In genomic region chr7:80421576-80421975, GRCm38 (mm10) we compare ENCODE assay signal across 26 mouse cellular contexts.
"Had no signal": no experiment of that assay in that cellular context is flagged by ENCODE, and none has a peak within 500 bp of the region (broad histone marks: within the 10 kb centered on the region; RNA-seq: fewer than 3 reads in every experiment).

No protein-coding gene starts in this region.

- ATAC-seq: hindbrain, postnatal 0 days; inflammation-experienced regulatory T-cells, adult 6 months; intestine, embryonic 15.5 days; intestine, postnatal 0 days had no signal

- H3K4me3 ChIP-seq: heart, adult 2 months; heart, embryonic 13.5 days; heart, embryonic 15.5 days; hindbrain, embryonic 13.5 days; hindbrain, embryonic 15.5 days; intestine, embryonic 15.5 days; layer of hippocampus, adult 2 months; left cerebral cortex, adult 2 months; limb, embryonic 10.5 days; limb, embryonic 12.5 days had no signal

- DNase-seq: gastrocnemius, postnatal 10 days; gastrocnemius, postnatal 25 days; heart, adult 2 months; heart, postnatal 14 days; heart, postnatal 36 days; kidney, adult 18-20 months; kidney, adult 8-10 months; kidney, postnatal 10 days; kidney, postnatal 25 days; kidney, postnatal 4 days; layer of hippocampus, adult 9-11 months; layer of hippocampus, postnatal 36 days; liver had no signal

- H3K27ac ChIP-seq: heart, adult 2 months; heart, embryonic 15.5 days; hindbrain, embryonic 13.5 days; hindbrain, embryonic 15.5 days; hindbrain, postnatal 0 days; intestine, embryonic 15.5 days; layer of hippocampus, adult 2 months; left cerebral cortex, adult 2 months; limb, embryonic 10.5 days; limb, embryonic 12.5 days; liver, embryonic 14.5 days had no signal
